Mouse (Mus musculus): ENCODE results near the gene Inhba.

GRCm38 (mm10) chr13:15985761-15986160, 25.9 kb upstream of the Inhba start:
- TF ChIP-seq GATA1 (IDR thresholded peaks at IDR 0.05; ENCODE audit: low read length) (no peak), TAL1 (IDR thresholded peaks at IDR 0.05; ENCODE audit: low read length) (no peak)

All from erythroblast, embryonic 14.5 days (primary cell).